Mouse (Mus musculus) lung, adult 2 months (tissue): Measurements from ENCODE around the gene Cdc42se2.

Source experiments
- CTCF ChIP-seq: fragments of 200-500 bp; IDR thresholded peaks from 2 replicates; pipeline ENCODE4 v1.5.1; 2011; ENCODE audit warnings: mild to moderate bottlenecking, low read length, control low read depth; ENCODE audit not compliant: insufficient read depth
- POLR2A ChIP-seq: fragments of 200-500 bp; IDR thresholded peaks from 2 replicates; pipeline ENCODE4 v1.6.1; 2011; ENCODE audit warnings: low read depth, mild to moderate bottlenecking, control low read depth, low read length, borderline replicate concordance; ENCODE audit errors: extremely low read depth

GRCm38 (mm10) chr11:54834596-54834995, 47.1 kb upstream of the Cdc42se2 start:
- TF ChIP-seq POLR2A (no peak), CTCF (no peak)
